Mouse (Mus musculus) erythroblast, embryonic 14.5 days (primary cell): ENCODE results near the gene Tmem87b.

ENCODE experiments used
- GATA1 ChIP-seq: IDR thresholded peaks from 2 replicates; pipeline ENCODE4 v1.6.1; 2012; ENCODE audit warnings: low read length, inconsistent platforms, mixed read lengths
- TAL1 ChIP-seq: IDR thresholded peaks from 3 replicates; pipeline ENCODE4 v1.6.1; 2012; ENCODE audit warnings: low read length, inconsistent platforms, mixed read lengths

DNA sequence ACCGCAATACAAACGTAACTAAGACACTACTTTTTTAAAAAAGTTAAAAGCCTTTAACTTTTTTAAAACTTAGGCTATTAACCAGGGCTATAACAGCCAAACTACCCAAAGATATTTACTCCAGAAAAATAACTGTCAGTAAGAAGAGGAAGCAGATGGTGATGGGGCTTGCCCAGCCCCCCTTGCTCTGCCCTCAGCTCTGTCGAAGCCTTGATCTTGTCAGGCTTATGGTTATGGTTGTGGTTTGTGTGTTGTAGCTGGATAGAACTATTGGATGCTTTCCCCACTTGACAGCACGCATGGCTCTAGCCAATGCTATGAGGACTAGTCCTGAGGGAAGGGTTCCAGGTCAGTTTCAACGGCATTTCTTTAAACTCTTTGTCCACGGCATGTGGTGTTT, 41.0 kb downstream of the Tmem87b start:
- TF ChIP-seq GATA1 (no peak), TAL1 (no peak)
